Mouse (Mus musculus) liver, adult (tissue): Measurements from ENCODE around the gene Cdh1.

Source experiments
- GATA4 ChIP-seq: IDR thresholded peaks from 2 replicates; pipeline ENCODE4 v1.6.1; 2014; ENCODE audit warnings: mild to moderate bottlenecking, low read length; ENCODE audit not compliant: insufficient replicate concordance

The Cdh1 gene

DNA sequence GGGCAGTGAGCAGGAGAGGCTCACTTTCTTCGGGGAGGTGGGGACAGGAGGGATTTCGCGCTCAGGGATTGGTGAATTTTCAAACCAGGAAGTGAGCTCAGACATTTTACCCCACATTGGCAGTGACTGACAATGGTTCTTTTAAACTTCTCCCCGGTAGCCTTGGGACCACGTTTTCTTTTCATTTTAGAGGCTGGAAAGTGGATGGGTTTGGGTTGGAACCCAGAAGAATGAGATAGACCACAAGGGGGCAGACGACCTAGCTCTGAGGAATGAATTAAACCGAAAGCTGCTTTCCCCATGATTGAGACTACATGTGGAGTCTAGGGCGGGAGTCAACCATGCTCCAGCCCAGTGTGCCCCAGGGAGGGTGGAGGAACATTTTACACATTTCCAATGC lies 71.7 kb downstream of the Cdh1 start:
- TF ChIP-seq GATA4: no peak

DNA sequence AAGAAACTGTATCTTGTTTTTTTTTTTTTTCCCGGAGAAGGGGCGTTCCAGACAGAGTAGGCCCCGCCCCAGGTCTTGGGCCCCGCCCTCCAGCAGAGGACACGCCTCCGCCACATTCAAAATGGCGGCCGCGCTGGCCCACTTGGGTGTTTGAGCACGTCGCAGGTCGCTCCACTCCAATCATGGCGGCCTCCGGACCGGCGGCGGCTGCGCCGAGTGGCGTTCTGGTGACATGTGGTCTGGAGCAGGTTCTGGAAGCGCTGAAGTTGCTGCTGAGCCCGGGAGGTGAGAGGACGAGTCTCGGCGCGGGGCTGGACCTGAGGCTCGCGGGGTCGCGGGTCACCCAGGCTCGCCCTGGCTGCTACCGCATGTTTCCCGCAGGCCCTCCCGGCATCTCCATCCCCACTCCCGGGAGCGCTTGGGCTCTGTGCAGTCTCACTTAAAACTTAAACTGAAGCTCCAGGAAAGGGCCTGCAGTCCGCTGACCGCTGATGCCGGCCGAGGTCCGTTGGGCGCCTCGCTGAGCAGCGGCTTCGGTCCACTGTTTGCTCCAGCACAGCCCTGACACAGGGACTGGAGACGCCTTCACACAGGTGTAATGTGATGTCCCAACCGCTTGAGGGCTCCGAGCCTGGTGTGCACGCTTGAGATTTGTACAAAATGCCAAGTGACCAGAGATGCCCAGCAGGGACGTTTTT lies 80.0 kb downstream of the Cdh1 start, which contains the start of gene Tango6:
Gene Tango6, plus strand, starts transcription at position 98 of the 698 bp plus-strand sequence.
- TF ChIP-seq GATA4: no peak; the same call in 1 of the 2 replicates

DNA sequence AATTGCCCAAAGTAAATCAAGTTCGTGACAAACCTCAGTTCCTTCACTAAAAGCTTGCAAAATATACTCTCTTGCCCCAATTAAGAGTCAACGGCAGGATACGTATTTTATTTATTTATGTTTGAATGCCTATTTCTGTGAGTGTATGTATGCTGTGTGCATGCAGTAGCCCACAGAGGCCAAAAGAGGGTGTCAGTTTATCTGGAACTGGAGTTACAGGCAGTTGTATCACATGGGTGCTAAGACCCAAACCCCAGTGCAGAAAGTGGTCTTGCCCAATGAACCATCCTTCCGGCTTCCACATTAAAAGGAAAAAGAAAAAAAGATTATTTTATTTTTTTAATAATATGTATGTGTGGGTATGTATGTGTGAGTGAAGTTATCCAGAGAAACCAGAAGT lies 81.2 kb downstream of the Cdh1 start:
- TF ChIP-seq GATA4: no peak

DNA sequence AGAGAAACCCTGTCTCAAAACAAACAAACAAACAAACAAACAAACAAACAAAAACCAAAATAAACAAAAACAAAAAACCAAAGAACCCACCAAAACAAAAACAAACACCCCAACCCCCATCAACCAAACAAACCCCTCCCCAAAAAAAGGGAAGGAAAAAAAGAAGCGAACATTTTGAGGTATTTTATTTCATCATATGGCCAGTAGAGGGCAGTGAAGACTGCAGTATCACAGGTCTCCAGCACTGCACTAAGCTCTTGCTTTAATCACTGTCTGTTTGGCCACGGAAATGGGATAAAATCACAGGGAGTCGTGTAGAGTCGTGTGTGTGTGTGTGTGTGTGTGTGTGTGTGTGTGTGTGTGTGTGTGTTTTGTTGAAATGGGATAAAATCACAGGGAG lies 84.3 kb downstream of the Cdh1 start:
- no peak for TF ChIP-seq GATA4

DNA sequence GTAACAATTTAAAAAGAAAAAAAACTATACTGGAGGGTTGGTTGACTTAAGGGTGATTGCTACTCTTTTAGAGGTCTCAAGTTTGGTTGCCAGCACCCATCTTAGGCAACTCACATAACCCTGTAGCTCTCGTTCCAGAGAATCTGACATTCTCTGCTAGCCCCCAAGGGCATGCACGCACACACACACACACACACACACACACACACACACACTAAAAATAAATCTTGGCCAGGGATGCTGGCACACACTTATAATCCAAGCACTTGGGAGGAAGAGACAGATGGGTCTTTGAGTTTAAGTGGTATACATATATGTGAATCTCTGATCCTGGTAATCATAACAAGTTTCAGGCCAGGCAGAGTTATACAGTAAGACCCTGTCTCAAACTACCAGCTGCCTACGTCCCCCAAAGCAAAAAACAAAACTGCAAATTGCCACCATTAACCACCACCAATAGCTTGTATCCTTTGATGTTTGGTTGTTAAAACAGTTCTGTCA lies 94.6 kb downstream of the Cdh1 start:
- no peak for TF ChIP-seq GATA4

DNA sequence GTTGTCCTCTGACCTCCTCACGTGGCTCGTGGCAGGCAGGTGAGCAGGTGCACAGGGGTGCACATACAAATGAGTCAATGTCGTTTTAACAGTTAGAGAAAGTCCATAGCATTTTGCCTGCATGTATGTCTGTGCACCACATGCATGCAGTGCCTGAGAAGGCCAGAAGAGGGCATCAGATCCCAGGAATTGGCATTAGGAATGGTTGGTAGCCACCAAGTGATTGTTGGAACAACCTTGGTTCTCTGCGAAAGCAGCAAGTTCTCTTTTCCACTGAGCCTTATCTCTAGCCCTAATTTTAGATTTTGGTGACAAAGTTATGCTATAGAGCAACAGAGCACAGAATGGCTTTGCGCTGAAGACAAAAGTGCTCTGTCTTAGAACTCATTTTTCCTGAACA lies 96.4 kb downstream of the Cdh1 start:
- TF ChIP-seq GATA4: no peak

DNA sequence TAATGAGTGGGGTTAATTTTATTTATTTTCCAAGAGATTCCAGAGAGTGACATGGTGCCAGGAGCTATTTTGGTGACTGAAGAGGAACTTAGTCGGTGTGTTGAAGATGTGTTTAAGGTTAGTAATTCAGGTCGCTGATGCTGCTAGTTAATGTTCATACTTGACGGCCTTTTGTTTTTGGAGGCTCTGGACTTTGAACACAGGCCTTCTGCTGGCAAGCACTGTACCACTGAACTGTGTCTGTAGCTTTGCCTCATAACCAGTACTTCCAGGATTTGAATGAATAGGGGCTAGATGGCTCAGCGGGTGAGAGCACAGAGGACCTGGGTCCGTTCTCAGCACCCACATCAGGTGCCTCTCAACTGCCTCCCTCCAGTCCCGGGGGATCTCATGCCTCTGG lies 97.0 kb downstream of the Cdh1 start:
- no peak for TF ChIP-seq GATA4

DNA sequence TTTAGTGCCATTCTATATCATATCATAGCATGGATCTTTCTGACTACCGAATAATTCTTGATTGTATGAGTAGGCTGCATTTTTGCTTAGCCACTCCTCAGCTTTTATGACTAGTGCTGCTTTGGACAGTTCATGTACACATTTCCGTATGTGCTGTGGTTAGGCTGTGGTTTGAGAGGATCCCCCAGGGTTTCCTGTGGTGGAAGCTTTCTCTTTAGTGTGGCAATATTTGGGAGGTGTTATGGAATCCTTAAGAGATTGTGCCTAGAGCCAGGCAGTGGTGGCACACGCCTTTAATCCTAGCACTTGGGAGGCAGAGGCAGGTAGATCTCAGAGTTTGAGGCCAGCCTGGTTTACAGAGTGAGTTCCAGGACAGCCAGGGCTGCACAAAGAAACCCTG lies 98.2 kb downstream of the Cdh1 start:
- TF ChIP-seq GATA4: no peak

DNA sequence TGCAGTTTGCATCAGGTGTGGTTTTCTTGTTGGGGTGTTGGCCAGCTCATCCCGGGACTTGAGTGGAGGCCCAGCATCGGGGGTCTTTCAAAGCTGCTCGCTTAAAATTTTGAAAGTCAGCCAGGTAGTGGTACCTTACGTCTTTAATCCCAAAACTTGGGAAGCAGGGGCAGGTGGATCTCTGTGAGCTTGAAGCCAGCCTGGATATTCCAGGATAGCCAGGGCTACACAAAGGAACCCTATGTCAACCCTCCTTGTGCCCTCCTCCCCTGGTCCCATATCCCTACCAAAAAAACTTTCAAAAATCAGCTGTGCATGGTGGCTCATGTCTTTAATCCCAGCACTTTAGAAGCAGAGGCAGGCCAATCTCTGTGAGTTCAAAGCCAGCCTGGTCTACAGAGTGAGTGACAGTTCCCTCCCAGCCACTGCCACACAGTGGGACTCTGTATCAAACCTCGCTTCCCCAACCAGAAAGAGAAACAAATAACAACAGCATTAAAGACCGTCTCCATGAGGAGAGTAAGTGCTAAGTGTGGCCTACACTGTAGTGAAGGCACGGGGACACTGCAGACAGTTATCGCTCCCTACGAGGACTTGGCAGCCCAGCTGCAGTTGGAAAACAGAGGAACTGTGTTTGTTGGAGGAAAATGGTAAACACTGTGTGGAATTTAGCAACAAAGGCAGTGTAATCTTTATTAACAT lies 101.2 kb downstream of the Cdh1 start:
- no peak for TF ChIP-seq GATA4

DNA sequence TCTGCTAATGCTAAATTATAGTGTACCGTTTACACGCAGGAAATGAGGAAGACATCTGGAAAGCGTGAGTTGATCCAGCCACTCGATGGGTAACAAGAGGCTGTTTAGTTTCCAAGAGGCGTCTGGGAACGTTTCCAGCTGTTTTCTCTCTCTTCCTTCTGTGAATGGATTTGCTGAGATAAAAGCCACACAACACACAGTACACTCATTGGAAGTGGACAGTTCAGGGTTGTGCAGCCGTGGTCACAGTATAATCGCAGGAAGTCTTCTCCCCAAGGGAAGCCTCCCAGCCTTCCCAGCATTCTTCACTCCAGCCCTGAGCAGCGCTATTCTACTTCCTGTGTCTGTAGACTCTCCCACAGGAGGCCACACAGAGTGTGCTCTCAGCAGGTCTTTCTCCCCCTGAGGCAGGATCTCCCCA lies 101.8 kb downstream of the Cdh1 start:
- TF ChIP-seq GATA4: peak; percentile 79; the same call in 1 of the 2 replicates

DNA sequence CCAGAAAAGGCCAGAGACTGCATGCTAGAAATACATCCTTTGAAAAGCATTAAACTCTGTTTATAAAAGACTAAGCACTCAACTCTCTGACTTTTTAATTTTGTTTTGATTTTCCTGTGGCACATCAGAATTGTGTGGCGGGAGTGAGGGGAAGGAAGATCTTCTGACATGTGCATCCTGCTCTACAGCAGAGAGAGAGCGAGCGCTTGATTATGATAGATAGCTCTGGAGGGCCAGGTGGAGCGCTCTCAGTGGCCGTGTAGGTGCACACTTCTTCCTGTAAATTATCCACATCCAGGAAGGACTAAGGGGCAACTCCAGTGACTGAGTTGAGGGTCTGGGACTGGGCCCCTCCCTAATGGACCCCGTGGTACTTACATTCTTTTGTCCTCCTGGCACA lies 103.0 kb downstream of the Cdh1 start:
- no peak for TF ChIP-seq GATA4

DNA sequence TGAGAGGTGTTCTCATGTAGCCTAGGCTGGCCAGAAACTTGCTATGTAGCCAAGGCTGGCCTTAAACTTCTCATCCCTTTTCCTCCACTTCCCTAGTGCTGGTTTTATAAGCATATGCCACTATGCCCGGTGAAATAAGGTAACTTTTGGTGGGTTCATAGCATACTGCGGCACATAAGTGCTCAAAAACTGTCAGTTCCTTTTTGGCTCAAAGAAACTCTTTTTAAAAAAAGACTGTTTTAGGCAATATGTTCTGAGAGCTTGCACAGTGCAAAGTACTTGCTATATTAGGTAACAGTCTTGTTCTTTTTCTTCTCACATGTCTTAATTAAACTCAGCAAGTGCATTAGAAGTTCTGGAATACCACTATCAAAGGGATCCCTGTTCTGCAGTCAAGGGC lies 106.9 kb downstream of the Cdh1 start:
- no peak for TF ChIP-seq GATA4

DNA sequence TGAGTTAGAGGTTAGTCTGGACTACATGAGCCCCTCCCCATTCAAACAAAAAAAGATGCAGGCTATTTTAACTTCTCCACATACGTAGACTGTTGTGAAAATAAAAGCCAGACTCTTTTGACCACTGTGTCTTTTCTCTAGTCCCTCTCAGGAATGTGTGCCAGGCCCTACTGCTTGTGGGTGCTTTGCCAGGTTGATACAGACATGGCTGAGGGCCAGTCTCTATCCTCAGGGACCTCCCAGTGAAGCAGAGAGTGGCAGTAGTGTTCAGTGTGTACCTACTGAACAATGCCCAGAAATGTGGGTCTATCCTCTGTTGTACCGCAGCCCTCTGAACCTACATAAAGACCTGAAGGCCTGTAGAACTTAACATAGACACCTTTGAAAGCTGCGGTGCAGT lies 109.3 kb downstream of the Cdh1 start:
- no peak for TF ChIP-seq GATA4

DNA sequence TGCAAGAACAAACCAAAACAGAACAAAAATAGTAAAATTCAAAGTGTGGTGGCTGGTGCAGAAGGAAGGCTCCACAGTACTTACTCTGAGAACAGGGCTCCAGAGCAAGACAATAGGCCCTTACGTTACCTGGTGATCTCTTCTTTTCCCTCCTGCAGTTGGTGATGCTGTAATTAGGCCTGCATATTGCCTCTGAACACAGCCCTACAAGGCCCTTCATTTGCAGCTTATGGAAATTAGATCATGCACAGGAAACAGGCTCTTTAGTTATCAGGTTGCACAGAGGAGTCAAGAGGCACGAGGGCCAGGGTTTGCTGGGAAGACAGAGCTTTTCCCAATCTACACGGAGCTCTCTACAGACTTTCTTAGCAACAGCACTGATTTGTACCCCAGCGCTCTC lies 111.1 kb downstream of the Cdh1 start:
- TF ChIP-seq GATA4: no peak

DNA sequence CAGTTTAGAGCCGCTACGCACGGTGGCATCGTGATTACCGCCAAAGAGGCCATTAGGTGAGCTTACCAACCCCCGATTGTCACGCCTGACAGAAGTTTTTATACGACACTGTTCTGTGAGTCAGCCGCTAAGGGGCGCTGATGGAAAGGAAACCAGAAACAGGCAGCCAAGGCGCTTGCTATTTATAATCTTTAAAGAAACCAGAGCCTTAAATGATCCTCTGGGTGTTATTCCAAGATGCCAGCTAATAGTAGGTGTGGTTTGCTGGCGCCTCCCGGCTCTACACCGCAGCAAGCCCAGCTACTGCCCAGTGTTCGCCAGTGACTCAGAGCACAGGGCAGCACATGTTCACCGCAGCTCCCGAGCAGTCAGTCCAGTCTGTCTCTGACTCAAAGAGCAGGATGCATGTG lies 114.9 kb downstream of the Cdh1 start:
- TF ChIP-seq GATA4: no peak
